Mouse (Mus musculus): Measurements from ENCODE around the gene Mkln1.

Gene Mkln1

GRCm38 (mm10) chr6:31397775-31398430, 632 bp upstream of the Mkln1 start:
- no peak for DNase-seq (ENCODE audit: low read depth, low spot score)

- no peak for DNase-seq (ENCODE audit: low read depth, low spot score)
Observed at GRCm38 (mm10) chr6:31399206-31399549, 643 bp downstream of the Mkln1 start.

GRCm38 (mm10) chr6:31399566-31399965, 1.0 kb downstream of the Mkln1 start:
- no peak for DNase-seq (ENCODE audit: low read depth, low spot score)

GRCm38 (mm10) chr6:31411017-31411416, 12.5 kb downstream of the Mkln1 start:
- DNase-seq (ENCODE audit: low read depth, low spot score), result no peak

- no peak for DNase-seq (ENCODE audit: low read depth, low spot score)
Observed at GRCm38 (mm10) chr6:31412487-31412886, 14.0 kb downstream of the Mkln1 start.

GRCm38 (mm10) chr6:31413556-31413955, 15.0 kb downstream of the Mkln1 start:
- no peak for DNase-seq (ENCODE audit: low read depth, low spot score)

GRCm38 (mm10) chr6:31414303-31414702, 15.8 kb downstream of the Mkln1 start:
- DNase-seq (ENCODE audit: low read depth, low spot score), result no peak

- no peak for DNase-seq (ENCODE audit: low read depth, low spot score)
Observed at GRCm38 (mm10) chr6:31425428-31425827, 26.9 kb downstream of the Mkln1 start.

- DNase-seq (ENCODE audit: low read depth, low spot score), result no peak
Observed at GRCm38 (mm10) chr6:31437264-31437663, 38.7 kb downstream of the Mkln1 start.

GRCm38 (mm10) chr6:31445258-31445657, 46.7 kb downstream of the Mkln1 start:
- DNase-seq (ENCODE audit: low read depth, low spot score), result no peak

- DNase-seq (ENCODE audit: low read depth, low spot score), result peak; percentile 49
Observed at GRCm38 (mm10) chr6:31453735-31454134, 55.2 kb downstream of the Mkln1 start.

GRCm38 (mm10) chr6:31455376-31455775, 56.8 kb downstream of the Mkln1 start:
- DNase-seq (ENCODE audit: low read depth, low spot score), result no peak

GRCm38 (mm10) chr6:31456988-31457387, 58.5 kb downstream of the Mkln1 start:
- DNase-seq (ENCODE audit: low read depth, low spot score), result no peak

GRCm38 (mm10) chr6:31469431-31469830, 70.9 kb downstream of the Mkln1 start:
- no peak for DNase-seq (ENCODE audit: low read depth, low spot score)

- peak; percentile 67 for DNase-seq (ENCODE audit: low read depth, low spot score)
Observed at GRCm38 (mm10) chr6:31478221-31478620, 79.7 kb downstream of the Mkln1 start.

- DNase-seq (ENCODE audit: low read depth, low spot score), result peak; percentile 68
Observed at GRCm38 (mm10) chr6:31480008-31480407, 81.5 kb downstream of the Mkln1 start.

- DNase-seq (ENCODE audit: low read depth, low spot score), result no peak
Observed at GRCm38 (mm10) chr6:31486601-31487000, 88.1 kb downstream of the Mkln1 start.

GRCm38 (mm10) chr6:31489950-31490349, 91.4 kb downstream of the Mkln1 start:
- DNase-seq (ENCODE audit: low read depth, low spot score), result no peak

- no peak for DNase-seq (ENCODE audit: low read depth, low spot score)
Observed at GRCm38 (mm10) chr6:31495122-31495731, 96.7 kb downstream of the Mkln1 start.

- DNase-seq (ENCODE audit: low read depth, low spot score), result no peak
Observed at GRCm38 (mm10) chr6:31496227-31496626, 97.7 kb downstream of the Mkln1 start.

- DNase-seq (ENCODE audit: low read depth, low spot score), result no peak
Observed at GRCm38 (mm10) chr6:31499836-31500235, 101.3 kb downstream of the Mkln1 start.

GRCm38 (mm10) chr6:31500260-31500659, 101.7 kb downstream of the Mkln1 start:
- DNase-seq (ENCODE audit: low read depth, low spot score), result no peak

- DNase-seq (ENCODE audit: low read depth, low spot score), result no peak
Observed at GRCm38 (mm10) chr6:31500691-31501090, 102.2 kb downstream of the Mkln1 start.

GRCm38 (mm10) chr6:31502614-31503013, 104.1 kb downstream of the Mkln1 start:
- no peak for DNase-seq (ENCODE audit: low read depth, low spot score)

Data from R1 (cell line).